Mouse (Mus musculus) lung, postnatal 10 days (tissue): Measurements from ENCODE around the gene Acot2.

ENCODE experiments used
- DNase-seq: peaks from one replicate; pipeline ENCODE4 v3.0.0; 2021

The Acot2 gene

GRCm38 (mm10) chr12:84038691-84039111, 51.0 kb downstream of the Acot2 start, which contains the start of gene Gm49366:
Gm49366 (plus strand) TSS chr12:84038935.
- DNase-seq, result peak; percentile 46

- DNase-seq, result no peak
Observed at GRCm38 (mm10) chr12:84042248-84042647, 54.6 kb downstream of the Acot2 start.
